Mouse (Mus musculus) lung, postnatal 0 days (tissue): ENCODE results near the gene Ptprb. TPM values are rescaled to one million over a fixed set of nuclear protein-coding genes. Genes with fewer than 3 reads are reported as not detected.

Experiments used
- ATAC-seq: fragments of 200-750 bp; cut with Nextera tagmentation; 2 replicates; pipeline ENCODE4 v1.8.0; 2017; ENCODE audit warnings: moderate library complexity
- DNase-seq: peaks from one replicate; pipeline ENCODE4 v3.0.0-alpha.2; 2016; ENCODE audit warnings: low spot score
- H3K27ac ChIP-seq: fragments of 300-500 bp; sonication (generic); 2 replicates; pipeline ENCODE4 v1.5.1; 2014; ENCODE audit warnings: antibody characterized with exemption, mild to moderate bottlenecking, low read length, mixed read lengths
- H3K27me3 ChIP-seq: fragments of 300-500 bp; sonication (generic); replicated peaks from 2 replicates; pipeline ENCODE4 v1.6.1; 2014; ENCODE audit warnings: low read length, mixed read lengths; ENCODE audit not compliant: insufficient read depth
- H3K36me3 ChIP-seq: fragments of 300-500 bp; sonication (generic); 2 replicates; pipeline ENCODE4 v1.6.1; 2014; ENCODE audit warnings: low read length, mixed read lengths; ENCODE audit not compliant: insufficient read depth
- H3K4me1 ChIP-seq: fragments of 300-500 bp; sonication (generic); 2 replicates; pipeline ENCODE4 v1.6.1; 2014; ENCODE audit warnings: antibody characterized with exemption, low read depth, low read length, mixed read lengths; ENCODE audit not compliant: insufficient read depth
- H3K4me2 ChIP-seq: fragments of 300-500 bp; sonication (generic); replicated peaks from 2 replicates; pipeline ENCODE4 v1.6.1; 2014; ENCODE audit warnings: low read depth, mild to moderate bottlenecking, low read length, moderate library complexity, mixed read lengths
- H3K4me3 ChIP-seq: fragments of 300-500 bp; sonication (generic); 2 replicates; pipeline ENCODE4 v1.5.1; 2014; ENCODE audit warnings: low read depth, low read length
- H3K9ac ChIP-seq: fragments of 300-500 bp; sonication (generic); replicated peaks from 2 replicates; pipeline ENCODE4 v1.6.1; 2014; ENCODE audit warnings: low read depth, mild to moderate bottlenecking
- H3K9me3 ChIP-seq: fragments of 300-500 bp; sonication (generic); 2 replicates; pipeline ENCODE4 v1.6.1; 2016; ENCODE audit warnings: low read length, mixed read lengths
- CTCF ChIP-seq: IDR thresholded peaks from 2 replicates; pipeline ENCODE4 v1.5.1; 2016; ENCODE audit warnings: antibody characterized with exemption, mild to moderate bottlenecking
- EP300 ChIP-seq: IDR thresholded peaks from 2 replicates; pipeline ENCODE4 v1.6.1; 2016; ENCODE audit warnings: antibody characterized with exemption, mild to moderate bottlenecking, control low read depth
- WGBS: fragments of 180-500 bp; shearing (Covaris S2); extraction: QIAGEN DNeasy Blood & Tissue Kit; methylation state at CpG from one replicate; pipeline ENCODE4 v1.1.7; 2014; 5-methylcytosine and 5-hydroxymethylcytosine counted together
- polyA plus RNA-seq: library from polyadenylated mRNA; unstranded; fragments of >200 nt; fragmentation: Nextera tagmentation; extraction: Ambion mirVana; gene quantifications from 2 replicates; pipeline ENCODE4 v1.2.1, GENCODE M21; 2015

The Ptprb gene
- polyA plus RNA-seq, 1 experiment from 2014 or later, result 25.0 TPM

DNA sequence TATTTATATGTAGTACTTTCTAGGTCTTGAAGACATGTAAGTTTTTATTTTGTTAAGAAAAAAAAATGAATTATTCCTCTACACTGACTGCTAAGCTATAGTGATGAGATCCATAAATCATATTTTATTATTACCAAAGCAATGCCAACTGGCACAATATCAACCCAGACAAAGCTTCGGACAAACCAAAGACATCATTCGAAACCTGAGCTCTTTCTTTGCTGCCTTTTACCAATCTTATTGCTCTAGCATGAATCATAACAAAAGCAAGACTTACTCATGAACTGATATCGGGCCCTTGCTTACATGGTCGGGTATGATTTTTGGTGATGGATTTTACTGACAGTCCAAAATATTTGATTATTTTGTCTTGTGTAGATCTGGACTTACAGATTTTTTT lies 29.0 kb downstream of the Ptprb start:
- H3K9ac ChIP-seq, result no peak overlapping the region
- H3K27me3 ChIP-seq, result 0 out of 2 replicates have a peak, but pooled peaks cover 4% of the 10 kb centered on the region
- H3K27ac ChIP-seq, result no peak overlapping the region
- ATAC-seq, result no peak
- TF ChIP-seq CTCF, result no peak
- TF ChIP-seq EP300, result no peak
- no peaks in the 10 kb centered on the region for H3K36me3 ChIP-seq
- WGBS, result 68% methylated on average over 4 of the region's 4 CpGs
- DNase-seq, result no peak
- H3K4me3 ChIP-seq, result peak overlapping the region; percentile 18; the same call in 1 of the 2 replicates
- no peaks in the 10 kb centered on the region for H3K9me3 ChIP-seq
- no peaks in the 10 kb centered on the region for H3K4me1 ChIP-seq
- H3K4me2 ChIP-seq, result peak overlapping the region; percentile 22; the same call in 1 of the 2 replicates

DNA sequence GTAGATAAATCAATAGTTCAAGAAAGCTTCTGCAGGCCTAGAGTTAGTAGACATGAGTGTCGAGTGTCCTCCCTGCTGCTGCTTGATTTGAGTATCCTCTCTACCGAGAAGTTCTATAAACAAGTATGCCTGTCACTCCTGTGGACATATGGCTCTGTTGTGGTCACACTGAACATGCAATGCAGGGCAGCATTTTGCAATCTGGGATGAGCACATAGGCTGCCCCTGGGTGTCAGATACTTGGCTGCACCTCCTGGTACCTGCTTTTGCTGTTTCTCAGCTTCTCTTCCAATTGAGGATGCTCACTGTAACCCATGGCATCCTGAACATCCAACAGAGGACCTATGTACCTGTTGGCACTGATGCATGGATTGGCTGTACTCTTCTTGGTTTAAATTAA lies 34.1 kb downstream of the Ptprb start:
- TF ChIP-seq EP300, result no peak
- no peak for TF ChIP-seq CTCF
- Histone ChIP-seq H3K27me3 (no peaks in the 10 kb centered on the region), H3K27ac (no peak overlapping the region), H3K4me2 (no peak overlapping the region), H3K4me1 (no peaks in the 10 kb centered on the region), H3K4me3 (no peak overlapping the region), H3K36me3 (no peaks in the 10 kb centered on the region), H3K9me3 (no peaks in the 10 kb centered on the region), H3K9ac (no peak overlapping the region)
- 45% methylated on average over 2 of the region's 2 CpGs for WGBS
- DNase-seq (no peak), ATAC-seq (no peak)

DNA sequence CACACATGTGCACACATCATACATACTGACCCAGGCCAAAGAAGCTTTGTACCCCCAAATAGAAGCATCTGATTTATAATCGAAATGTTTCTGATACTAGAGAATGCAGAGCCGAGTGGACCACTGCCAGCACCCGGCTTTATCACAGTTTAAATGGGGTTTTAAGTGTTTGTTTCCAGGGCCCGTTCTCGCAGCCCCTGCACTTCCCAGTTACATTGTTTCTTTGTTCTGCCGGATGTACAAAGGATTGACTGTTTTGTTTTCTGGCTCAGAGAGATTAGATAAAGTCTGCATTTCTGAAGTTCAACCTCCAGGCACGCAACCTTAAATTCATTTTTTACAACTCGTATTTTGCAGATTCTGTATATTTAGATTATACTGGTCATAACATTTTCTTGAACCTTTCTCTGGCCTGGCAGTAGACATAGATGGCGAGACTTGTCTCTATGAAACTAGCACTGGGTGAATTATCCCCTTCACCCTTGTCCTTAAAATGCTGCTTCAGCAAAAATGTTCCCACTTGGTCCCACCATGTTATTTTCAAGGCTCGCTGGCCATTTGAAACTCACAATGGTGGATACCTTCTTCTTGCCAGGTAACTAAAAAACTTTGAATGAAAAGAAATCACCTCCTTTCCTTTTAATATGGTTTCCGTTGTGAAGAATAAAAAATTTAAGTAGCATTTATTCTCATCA lies 35.3 kb downstream of the Ptprb start:
- WGBS, result 17% methylated on average over 11 of the region's 11 CpGs
- H3K9me3 ChIP-seq, result no peaks in the 10 kb centered on the region
- DNase-seq, result peak; percentile 50
- no peak for TF ChIP-seq CTCF
- peak; percentile 84 for TF ChIP-seq EP300
- H3K9ac ChIP-seq, result no peak overlapping the region
- ATAC-seq, result peak; percentile 44
- no peaks in the 10 kb centered on the region for H3K27me3 ChIP-seq
- H3K36me3 ChIP-seq, result no peaks in the 10 kb centered on the region
- H3K27ac ChIP-seq, result no peak overlapping the region; the same call in 1 of the 2 replicates
- H3K4me2 ChIP-seq, result no peak overlapping the region
- no peaks in the 10 kb centered on the region for H3K4me1 ChIP-seq
- no peak overlapping the region for H3K4me3 ChIP-seq

DNA sequence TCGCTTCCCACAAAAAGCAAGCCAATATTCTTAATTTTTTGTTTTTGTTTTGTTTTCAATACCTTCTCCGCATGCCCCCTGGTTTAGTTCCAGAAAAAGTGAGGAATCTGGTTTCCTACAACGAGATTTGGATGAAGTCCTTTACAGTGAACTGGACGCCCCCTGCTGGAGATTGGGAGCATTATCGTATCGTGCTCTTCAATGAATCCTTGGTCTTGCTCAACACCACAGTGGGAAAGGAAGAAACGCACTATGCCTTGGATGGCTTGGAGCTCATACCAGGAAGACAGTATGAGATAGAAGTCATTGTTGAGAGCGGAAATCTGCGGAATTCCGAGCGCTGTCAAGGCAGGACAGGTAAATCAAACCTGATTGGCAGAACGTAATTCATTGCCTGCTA lies 43.9 kb downstream of the Ptprb start:
- Histone ChIP-seq H3K4me3 (no peak overlapping the region), H3K27ac (no peak overlapping the region), H3K27me3 (no peaks in the 10 kb centered on the region), H3K9ac (no peak overlapping the region), H3K9me3 (no peaks in the 10 kb centered on the region), H3K4me2 (no peak overlapping the region), H3K4me1 (no peaks in the 10 kb centered on the region), H3K36me3 (no peaks in the 10 kb centered on the region)
- TF ChIP-seq EP300 (no peak), CTCF (peak; percentile 92)
- DNase-seq (peak; percentile 93), ATAC-seq (peak; percentile 68)
- WGBS, result 19% methylated on average over 12 of the region's 12 CpGs

DNA sequence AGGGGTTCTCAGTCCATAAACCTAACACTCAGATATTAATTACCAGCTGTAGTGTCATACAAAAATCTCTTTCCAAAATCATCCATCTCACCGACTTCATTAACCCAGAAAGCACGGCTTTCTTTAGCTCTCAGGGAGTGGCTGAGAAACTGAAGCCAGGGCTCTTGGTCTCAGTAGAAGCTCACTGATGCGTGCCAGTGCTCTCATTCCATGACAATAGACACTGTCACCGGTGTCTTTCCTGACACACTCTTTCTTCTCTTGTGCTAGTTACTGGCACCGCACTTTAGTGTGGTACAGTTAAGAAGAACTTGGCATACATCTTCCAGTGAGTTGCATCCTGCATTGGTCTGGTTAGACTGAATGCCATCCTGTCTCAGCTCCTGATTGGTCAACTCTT lies 53.8 kb downstream of the Ptprb start:
- no peak for TF ChIP-seq CTCF
- Histone ChIP-seq H3K36me3 (no peaks in the 10 kb centered on the region), H3K9ac (no peak overlapping the region), H3K4me2 (no peak overlapping the region), H3K27ac (no peak overlapping the region), H3K4me3 (no peak overlapping the region), H3K9me3 (no peaks in the 10 kb centered on the region), H3K27me3 (no peaks in the 10 kb centered on the region), H3K4me1 (no peaks in the 10 kb centered on the region)
- ATAC-seq (no peak), DNase-seq (no peak)
- 67% methylated on average over 5 of the region's 5 CpGs for WGBS

DNA sequence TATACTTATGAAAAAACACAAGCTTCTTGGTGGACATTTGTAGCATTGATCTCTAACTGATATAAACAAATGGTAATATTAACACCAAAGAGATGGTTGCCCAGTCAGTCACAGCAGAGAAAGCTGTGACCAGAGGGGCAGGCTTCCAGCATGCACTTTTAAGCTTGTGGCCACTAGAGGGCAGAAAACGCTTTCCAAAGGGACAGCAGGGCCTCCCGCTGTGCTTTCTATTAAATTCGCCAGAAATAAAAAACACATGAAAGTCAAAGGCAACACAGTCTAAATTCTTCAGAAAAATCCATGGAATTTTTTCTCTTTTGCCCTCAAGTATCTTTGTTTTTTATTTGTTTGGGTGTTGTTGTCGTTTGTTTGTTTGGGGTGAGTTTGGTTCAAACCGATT lies 55.1 kb downstream of the Ptprb start:
- no peak overlapping the region for H3K9ac ChIP-seq
- no peaks in the 10 kb centered on the region for H3K9me3 ChIP-seq
- no peak overlapping the region for H3K4me3 ChIP-seq
- H3K36me3 ChIP-seq, result no peaks in the 10 kb centered on the region
- H3K27ac ChIP-seq, result no peak overlapping the region
- TF ChIP-seq CTCF, result peak; percentile 91
- no peak for TF ChIP-seq EP300
- H3K27me3 ChIP-seq, result no peaks in the 10 kb centered on the region
- WGBS, result 18% methylated on average over 5 of the region's 5 CpGs
- ATAC-seq, result peak; percentile 67
- H3K4me2 ChIP-seq, result peak overlapping the region; percentile 42
- DNase-seq, result peak; percentile 91
- H3K4me1 ChIP-seq, result no peaks in the 10 kb centered on the region
